Mouse (Mus musculus) cerebellum, adult 11-12 months (tissue): ENCODE data around the gene Cftr.

Experiments
- DNase-seq: peaks from one replicate; pipeline ENCODE4 v3.0.0; 2022

Cftr gene

DNA sequence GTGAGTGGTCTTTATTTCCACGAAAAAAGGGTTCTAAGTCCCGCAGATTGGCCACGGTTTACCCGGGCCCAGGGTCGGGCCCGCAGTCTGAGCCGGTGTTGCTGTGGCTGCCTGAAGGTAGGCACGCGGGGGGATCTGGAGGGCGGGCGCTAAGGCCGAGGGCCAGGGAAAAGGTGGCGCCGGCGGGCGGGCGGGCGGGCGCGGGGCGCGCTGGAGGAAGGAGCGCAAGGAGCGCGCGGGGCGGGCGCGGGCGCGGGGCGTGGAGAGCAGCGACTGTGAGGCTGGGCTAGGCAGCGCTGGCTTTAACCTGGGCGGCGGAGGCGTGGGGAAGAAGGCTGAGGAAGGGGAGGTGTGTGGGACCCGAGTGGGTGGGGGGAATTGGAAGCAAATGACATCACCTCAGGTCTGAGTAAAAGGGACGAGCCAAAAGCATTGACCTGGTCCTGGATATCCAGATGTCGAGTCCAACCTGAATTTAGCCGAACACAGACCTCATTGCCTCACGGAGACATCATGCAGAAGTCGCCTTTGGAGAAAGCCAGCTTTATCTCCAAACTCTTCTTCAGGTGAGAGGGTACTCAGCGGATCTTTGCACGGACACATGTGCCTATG, at the start of gene Cftr:
TSS of gene Cftr (plus strand) at position 377 of the 612 bp plus-strand sequence.
- DNase-seq = no peak

DNA sequence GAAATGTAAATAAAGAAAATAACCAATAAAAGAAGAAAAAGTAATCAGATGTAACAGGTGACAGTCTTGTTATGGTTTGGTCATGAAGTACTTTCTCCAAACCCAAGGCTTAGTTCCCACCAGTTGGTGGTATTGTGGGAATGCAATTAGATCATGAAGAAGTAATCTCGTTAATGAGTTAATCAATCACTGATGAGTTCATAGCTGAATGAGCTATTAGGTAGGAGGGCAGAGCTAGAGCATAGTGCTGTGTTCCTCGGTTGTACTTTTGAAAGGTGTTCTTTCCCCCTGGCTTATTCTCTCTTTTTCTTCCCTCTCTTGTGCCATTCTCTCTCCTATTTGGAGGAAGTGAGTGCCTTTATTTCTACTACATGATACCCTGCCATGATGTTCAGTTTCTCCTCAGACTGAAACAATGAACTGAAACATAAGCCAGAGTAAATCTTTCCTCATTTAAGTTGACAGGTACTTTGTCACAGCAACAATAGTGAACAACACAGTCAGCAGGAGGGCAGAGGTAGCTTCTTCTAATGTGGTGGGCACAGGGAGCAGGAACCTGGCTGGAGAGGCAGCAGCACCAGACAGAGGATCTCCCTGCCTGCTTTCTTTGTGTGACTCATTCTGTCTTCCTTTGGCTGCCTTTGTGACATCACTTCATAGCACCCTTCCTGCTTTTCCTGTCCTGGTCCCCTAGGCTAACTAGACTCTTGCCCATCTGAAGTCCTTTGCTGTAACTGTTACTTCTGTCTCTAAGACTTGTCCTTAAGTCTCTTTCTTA, 43.1 kb upstream of the Cftr start:
- no peak for DNase-seq

DNA sequence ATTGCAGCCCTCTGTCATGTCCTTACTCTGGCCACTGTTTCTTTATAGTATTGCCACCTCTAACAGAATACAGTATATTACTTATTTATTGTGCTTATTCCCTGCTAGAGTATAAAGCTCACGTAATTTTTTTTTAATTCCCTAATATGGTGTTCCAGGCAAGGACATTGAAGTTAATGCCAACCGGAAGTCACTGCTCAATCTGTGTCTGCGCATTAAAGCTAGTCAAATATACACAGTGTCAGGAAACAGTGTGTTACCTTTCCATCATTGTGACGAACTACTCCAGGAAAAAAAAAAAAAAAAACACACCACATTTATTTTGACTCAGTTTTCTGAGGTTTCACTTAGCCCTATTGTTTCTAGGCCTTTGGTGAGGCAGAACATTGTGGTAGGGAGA, 42.4 kb upstream of the Cftr start:
- no peak for DNase-seq

DNA sequence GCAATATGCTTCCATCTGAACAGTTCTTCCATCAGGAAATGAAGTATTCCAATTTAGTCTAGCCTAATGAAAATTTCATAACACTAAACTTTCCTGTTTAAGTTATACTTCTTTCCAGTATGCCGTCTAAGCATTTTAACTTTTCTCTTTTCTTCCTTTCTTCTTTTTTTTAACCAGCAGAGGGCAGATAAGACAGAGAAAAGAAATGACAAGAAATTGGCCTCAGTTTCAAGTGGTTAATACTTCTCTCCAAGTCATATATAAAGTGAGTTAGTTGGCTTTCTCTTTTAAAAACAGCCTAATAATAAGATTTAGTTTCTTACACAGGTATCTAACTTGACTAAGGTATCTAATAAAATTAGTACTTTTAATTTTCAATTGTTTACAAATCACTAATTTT, 35.2 kb upstream of the Cftr start:
- DNase-seq = no peak

DNA sequence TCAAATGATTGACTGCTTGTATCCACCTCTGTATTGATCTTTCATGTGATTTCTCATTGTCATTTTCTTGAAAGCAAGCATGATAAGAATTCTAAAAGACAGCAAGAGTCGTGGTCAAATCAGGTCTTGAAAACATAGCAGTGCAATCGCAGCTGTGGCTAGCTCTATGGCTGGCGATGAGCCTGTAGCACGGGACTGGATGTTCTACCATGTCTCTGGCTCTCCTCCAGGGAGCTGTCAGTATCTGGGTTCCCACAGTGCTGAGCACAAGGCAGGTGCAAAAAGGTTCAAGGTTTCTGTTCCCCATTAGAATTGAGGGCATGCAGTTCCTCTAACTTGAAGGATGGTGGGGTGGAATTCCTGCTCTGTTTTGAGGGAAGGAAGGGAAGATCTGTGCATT, 17.5 kb upstream of the Cftr start:
- no peak for DNase-seq

DNA sequence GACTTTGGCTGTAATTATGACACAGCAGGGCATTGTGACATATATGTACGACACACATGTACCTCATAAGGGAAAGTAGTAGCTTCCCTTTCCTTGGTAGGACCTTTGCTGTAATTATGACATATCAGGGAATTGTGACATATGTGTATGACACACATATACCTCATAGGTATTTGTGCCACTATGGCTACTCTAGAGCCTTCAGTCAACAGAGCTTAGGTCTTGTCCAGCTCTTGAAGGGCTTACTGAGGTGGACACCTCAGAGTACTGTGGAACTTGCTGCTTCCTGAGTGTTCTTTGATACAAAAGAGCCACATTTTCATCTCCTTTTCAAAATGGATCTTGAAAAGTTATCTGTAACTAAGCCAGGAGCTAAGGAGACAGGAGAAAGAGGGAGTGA, 869 bp upstream of the Cftr start:
- DNase-seq = no peak

DNA sequence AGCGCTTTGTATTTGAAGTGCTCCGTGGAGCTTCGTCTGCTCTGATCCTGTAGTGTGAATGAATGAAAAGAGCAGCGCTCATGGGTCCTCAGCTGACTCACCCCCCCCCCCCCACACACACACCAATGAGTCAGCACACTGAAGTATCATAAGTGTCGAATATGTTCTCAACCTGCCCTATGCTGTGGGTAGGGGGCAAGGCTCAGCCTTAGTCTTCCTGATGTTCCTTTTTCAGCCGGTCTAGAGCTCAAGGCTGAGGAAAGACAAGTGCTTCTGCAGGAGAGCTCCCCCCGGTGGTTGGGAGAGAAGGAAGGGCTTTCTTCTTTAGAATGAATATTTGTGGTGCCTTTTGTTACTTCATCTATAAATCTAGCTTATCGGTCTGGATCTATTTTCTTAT, 1.1 kb downstream of the Cftr start:
- DNase-seq = no peak

DNA sequence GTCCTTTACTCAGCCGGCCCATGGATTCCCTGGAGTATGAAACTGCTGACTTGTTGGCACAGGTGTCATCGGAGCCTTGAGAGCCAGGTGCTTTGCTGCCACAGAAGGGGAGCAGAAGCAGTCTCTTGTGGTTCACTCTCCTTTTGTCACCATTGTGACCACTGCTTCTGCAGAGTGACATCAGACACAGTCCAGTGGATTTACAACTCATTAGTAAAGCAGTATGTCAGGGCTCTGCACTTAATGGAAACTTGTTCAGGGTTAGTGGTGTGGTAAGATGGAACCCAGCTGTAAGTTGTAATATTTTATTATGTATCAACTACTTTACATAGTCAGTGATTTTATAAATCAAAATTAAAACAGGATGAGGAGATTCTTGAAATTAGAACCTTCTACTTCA, 7.0 kb downstream of the Cftr start:
- DNase-seq = no peak

DNA sequence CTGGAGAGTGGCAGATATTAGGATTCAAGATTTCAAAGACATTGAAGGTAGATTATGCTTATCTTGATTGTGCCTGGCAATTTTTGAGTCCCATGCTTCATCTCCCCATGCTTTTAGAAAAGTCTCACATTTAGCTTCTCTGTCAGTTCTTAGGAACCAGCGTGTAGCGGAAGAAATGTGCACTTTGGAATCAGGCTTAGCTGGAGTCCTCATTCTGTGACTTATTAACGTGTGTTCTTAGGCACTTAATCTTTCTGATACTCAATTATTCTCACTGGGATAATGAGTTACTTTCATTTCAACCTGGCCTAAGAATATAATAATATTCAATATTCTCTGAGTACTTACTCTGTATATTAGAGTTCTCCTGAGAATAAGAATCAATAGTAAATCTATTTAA, 10.2 kb downstream of the Cftr start:
- DNase-seq = no peak

DNA sequence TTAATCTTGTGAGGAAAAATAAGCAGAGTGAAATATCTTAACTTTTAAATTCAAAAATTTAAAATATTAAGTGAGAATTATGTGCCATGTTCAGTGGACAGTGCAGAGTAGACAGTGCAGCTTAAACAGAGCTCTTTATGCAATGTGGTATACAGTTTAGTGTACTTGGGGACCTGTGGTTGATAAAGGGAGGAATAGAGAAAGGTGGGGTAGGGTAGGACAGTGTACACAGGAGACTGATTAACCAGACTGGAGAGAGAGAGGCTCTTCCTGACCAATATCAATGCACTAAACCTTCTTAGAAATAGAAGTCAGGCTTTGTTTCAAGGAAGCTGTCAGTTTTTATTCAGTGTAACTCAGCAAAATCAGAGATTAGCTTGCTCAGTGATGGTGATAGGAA, 12.4 kb downstream of the Cftr start:
- no peak for DNase-seq

DNA sequence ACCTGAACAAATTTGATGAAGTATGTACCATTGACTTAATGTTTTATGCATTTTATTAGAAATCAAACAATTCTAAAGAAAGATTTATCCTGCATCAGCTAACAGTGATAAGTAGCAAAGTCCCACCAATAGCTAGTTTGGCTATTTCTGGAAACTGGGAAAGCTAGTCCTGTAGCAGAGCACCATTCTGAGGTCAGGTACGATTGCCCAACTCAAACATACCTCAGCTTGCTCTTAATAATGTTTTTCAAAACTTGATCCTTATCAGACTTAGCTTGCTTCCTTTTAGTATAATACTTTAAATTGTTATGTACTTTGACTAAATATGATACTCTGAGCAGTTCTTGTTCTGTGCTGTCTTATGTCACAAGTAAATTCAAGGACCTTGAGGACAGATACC, 50.2 kb downstream of the Cftr start:
- no peak for DNase-seq

DNA sequence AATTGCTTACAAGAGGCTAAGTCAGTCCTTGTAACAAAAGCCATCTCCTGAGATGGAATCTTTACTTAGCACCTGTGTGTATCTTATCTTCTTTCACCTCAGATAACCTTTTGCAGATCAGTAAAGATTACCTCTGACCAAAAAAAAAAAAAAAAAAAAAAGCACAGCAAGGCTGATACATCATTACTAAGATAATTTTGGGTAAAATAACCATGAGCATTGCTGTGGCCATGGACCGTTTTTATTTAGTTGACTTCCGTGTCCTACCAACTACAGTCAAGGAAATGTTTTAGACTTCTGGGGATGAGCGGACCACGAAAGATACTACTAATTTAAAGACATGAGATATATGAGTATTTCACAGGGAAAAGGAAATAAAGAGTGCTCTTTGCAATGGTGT, 52.7 kb downstream of the Cftr start:
- no peak for DNase-seq

DNA sequence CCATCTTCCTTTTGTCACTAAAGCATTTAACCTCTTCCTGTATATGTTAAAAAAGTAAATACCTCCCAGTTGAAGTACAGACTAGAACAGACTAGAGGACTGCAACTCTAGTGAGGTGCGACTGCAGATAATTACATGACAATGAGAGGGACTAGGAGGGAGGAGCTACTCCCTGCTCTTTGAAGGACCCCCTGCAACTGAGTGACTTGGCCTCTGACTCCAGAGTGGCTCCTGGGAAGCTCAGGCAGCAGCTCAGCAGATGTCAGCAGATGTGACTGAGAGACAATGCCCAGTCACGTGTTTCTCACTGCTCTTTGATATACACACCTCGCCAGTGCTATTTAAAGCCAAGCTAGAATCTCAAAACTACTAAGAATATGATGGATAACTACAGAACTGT, 54.7 kb downstream of the Cftr start:
- no peak for DNase-seq

DNA sequence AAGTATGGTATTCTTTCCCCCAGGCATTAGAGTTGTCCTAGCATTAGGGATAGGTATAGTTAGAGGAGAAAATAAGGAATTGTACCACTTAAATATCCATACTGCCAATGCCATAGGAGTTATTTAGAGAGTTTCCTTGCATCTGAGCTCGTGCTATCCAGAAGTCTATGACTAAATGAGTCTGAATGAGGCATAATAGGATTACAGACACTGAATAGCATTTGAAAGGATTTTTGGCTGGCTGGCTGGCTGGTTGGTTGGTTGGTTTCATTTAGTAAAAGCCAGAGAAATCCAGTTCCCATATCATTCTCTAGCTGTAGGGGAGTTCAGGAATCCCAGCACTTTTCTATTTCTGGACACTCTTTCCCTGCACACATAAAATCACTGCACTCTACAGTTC, 76.0 kb downstream of the Cftr start:
- no peak for DNase-seq

DNA sequence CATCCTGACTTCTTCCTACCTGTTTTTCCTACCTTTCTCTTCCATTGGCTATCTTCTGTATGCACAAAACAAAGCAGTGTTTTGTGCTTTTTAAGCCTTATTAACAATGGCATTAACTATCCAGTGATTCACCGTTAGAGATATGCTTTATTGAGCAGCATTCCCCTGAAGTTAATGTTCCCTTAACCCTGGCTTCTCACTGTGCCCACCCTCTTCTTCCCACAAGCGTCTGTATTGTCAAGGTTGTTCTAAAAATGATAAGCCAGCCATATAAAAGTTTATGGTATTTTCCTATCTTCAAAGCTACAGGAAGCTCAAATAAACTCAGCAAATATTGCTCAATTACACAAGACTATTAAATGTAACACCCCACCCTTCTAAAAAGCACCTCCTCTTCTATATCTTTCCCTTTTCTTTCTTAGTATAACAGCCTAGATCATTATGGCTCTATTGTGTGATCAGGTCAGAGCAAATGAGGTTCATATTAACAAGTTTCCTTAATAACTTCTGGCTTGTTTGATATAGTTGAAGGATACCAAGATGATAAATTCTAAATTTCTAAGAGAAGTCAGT, 77.5 kb downstream of the Cftr start:
- no peak for DNase-seq

DNA sequence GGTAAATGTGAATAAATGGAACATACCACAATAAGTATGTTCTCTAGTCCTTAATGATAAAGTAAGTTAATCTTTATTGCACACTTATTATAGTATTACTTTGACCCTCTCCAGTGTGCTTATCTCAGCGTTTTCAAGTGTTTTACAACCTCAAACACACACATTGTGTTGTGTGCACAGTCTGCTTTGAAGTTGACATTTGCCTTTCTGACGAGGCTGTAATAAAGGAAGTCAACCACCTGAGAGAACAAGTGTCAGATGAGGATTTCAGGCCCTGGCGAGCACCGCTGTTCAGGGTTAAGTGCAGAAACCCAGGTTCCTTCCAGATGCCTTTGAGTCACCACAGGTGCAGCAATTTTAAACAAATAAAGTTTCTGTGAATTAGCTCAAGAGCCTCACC, 78.0 kb downstream of the Cftr start:
- DNase-seq = no peak

DNA sequence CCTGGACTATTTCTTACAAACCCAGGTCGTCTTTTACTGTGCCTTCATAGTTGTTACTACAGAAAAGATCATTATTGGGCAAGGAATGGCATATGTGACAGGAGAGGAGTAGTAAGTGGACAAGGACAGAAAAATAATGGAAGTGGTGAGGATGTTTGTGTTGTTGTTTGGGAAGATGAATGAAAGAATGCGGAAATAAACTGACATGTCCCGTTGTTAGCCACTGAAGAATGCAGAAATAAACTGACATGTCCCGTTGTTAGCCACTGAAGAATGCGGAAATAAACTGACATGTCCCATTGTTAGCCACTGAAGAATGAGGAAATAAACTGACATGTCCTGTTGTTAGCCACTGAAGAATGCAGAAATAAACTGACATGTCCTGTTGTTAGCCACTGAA, 84.1 kb downstream of the Cftr start:
- no peak for DNase-seq

DNA sequence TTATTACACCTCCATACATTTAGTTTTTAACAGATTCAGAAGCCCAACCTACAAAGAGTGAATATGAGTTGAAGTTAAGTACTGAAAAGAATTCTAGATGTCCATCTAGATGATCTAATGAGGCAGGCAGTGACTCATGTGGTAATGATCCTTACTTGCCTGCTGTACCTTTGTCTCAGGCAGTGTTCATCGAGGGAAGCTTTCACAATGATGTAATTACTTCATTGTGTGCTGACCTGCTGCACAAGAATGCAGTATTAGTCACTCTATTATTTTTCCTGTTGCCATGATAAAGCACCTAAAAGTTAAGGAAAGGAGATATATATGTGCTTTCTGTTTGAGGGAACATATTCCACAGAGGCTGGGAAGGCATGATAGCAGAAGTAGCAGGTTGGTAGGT, 100.5 kb downstream of the Cftr start:
- DNase-seq = no peak

DNA sequence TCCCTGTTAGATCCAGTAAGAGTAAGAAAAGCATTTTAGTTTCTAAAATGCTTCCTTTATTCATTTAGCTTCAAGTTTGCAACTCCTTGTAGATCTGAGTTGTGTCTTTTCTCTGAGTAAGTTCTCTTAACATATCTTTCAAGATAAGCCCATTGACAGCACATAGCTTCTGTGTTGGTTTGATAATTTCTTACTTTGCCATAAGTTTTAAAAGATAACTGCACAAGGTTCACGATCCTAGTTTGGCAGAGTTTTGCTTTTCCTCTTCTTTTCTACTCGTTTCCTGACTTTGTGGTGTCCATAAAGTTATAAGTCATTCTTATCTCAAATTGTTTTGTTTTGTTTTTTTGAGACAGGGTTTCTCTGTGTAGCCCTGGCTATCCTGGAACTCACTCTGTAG, 130.3 kb downstream of the Cftr start:
- no peak for DNase-seq

DNA sequence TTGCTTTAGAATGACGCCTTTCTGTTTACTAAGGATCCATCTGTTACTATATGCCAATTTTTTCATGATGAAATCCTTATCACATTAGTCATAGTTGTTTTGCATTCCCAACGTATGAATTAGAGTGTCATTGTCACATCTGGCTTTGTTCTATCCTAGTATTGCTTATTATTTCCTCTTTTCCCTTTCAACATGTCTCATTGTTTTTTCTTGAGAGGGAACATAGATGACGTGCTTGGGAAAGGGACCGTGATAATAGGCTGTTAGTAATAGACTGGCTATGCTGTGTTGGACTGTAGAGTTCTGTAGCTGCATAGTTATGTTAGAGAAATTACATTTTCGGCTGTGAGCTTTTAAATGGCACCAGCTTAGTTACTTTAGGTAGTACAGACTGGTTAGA, 131.6 kb downstream of the Cftr start:
- DNase-seq = no peak

DNA sequence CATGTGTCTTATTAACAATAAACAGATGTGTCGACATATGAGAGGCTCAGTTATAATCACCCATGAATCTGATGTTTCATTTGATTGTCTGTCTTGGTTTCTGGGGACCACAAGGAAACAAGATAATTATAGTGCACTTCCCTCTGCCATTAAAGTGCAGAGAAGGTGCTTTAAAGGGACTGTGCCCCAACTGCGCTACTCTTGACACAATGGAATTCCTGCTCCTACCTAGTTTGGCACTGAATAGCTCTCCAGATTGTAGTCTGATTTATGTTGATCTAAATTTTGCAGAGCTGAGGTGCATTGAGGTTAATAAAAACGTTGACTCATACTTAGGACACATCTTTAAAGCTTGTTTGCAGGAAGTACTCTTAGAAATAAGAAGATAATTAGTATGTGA, 132.7 kb downstream of the Cftr start:
- no peak for DNase-seq

DNA sequence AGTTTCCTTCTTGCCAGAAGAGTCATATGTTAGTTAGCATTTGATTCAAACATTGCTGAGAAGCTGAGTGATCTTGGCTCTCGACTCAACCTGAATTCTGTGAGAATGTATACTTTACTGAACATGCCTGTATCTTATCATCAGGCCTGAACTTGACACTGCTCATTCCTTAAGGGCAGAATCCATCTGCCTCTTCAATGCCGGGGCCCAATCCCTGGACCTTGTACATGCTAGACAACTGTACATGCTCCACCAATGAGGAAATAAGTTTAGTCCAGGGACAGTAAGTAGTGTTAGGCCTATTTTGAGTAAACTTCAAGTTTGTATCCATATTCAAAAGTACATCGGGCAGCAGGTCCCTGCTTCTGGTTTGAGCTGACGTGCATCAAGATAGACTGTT, 134.6 kb downstream of the Cftr start:
- no peak for DNase-seq

DNA sequence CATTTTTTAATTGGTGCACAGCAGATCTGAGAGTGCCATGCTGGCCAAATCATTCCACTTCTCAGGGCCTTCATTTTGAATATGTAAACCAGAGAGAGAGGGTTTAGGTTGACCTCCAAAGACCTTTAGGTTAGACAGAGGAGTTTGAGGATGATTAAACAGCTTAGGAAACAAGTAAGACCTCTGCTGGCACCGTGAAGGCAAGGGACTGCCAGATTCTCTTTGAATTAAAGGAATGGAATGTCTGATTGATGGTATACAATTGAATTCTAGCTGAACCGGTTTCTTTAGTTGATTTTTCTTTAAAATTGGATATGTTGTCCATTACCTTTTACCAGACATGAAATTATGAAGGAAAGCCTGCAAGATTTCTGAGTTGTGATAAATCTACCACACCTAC, 140.5 kb downstream of the Cftr start:
- no peak for DNase-seq

DNA sequence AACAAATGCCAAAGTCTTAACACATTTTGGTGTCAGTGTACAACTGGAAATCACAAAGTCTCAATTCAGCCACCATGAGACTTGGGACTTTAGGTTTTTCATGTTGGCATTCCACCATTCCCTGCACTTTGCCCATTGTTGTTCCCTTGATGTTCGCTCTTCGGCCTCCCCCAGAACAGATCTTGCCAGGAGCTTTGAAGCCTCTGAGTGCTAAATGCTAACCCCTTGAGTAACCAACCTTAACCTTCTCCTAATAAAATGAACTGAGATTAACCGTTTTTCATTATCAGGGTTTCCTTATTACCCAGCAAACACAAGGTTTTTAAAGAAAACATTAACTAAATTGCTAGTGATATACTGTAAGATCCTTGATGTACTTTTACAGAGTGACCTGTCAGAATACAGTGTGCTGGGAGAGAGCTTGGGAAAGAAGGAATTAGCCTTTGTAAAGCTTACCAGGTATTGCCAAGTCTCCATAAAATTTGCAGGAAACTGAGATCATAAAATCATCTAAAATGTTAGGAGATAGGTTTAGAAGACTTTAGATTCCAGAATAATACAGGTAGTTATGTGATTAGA, 144.0 kb downstream of the Cftr start:
- DNase-seq = no peak
